Mouse (Mus musculus) ZHBTc4 (cell line): ENCODE measurements at regions not wholly inside any gene's neighbourhood (a gene's known extent, or its start where the extent isn't known, plus 50 kb on each side); places are given as distances from the start of the nearest gene placed in this dataset.

Source experiments
- DNase-seq: peaks from one replicate; pipeline ENCODE4 v3.0.0-alpha.2; 2011; ENCODE audit warnings: low read depth, low spot score

GRCm38 (mm10) chr2:48535453-48535852, 278.5 kb upstream of the Acvr2a start:
- DNase-seq, result no peak

- DNase-seq, result no peak
Measured at GRCm38 (mm10) chr2:48536930-48537329, 277.0 kb upstream of the Acvr2a start.

- peak; percentile 60 for DNase-seq
Measured at GRCm38 (mm10) chr2:48538668-48539341, 275.1 kb upstream of the Acvr2a start.

- no peak for DNase-seq
Measured at GRCm38 (mm10) chr2:48539465-48540055, 274.3 kb upstream of the Acvr2a start.

- no peak for DNase-seq
Measured at GRCm38 (mm10) chr2:48544377-48544776, 269.5 kb upstream of the Acvr2a start.

GRCm38 (mm10) chr2:48545072-48545471, 268.8 kb upstream of the Acvr2a start:
- no peak for DNase-seq

GRCm38 (mm10) chr2:48545679-48546078, 268.2 kb upstream of the Acvr2a start:
- DNase-seq, result no peak

- no peak for DNase-seq
Measured at GRCm38 (mm10) chr2:48546194-48546593, 267.7 kb upstream of the Acvr2a start.

GRCm38 (mm10) chr2:48556600-48556999, 257.3 kb upstream of the Acvr2a start:
- DNase-seq, result no peak

- no peak for DNase-seq
Measured at GRCm38 (mm10) chr2:48557123-48557522, 256.8 kb upstream of the Acvr2a start.

- DNase-seq, result no peak
Measured at GRCm38 (mm10) chr2:48558641-48559040, 255.3 kb upstream of the Acvr2a start.

- DNase-seq, result no peak
Measured at GRCm38 (mm10) chr2:48563636-48564035, 250.3 kb upstream of the Acvr2a start.

GRCm38 (mm10) chr2:48564170-48564569, 249.7 kb upstream of the Acvr2a start:
- DNase-seq, result no peak

- DNase-seq, result no peak
Measured at GRCm38 (mm10) chr2:48567871-48568270, 246.0 kb upstream of the Acvr2a start.

GRCm38 (mm10) chr2:48586162-48586830, 227.6 kb upstream of the Acvr2a start:
- no peak for DNase-seq

GRCm38 (mm10) chr2:48586831-48587169, 227.1 kb upstream of the Acvr2a start:
- no peak for DNase-seq

GRCm38 (mm10) chr2:48589709-48590108, 224.2 kb upstream of the Acvr2a start:
- no peak for DNase-seq

GRCm38 (mm10) chr2:48597793-48598583, 215.9 kb upstream of the Acvr2a start:
- no peak for DNase-seq

GRCm38 (mm10) chr2:48599367-48599766, 214.5 kb upstream of the Acvr2a start:
- no peak for DNase-seq

GRCm38 (mm10) chr2:48601855-48602254, 212.1 kb upstream of the Acvr2a start:
- DNase-seq, result no peak

GRCm38 (mm10) chr2:48609466-48609865, 204.4 kb upstream of the Acvr2a start:
- DNase-seq, result no peak

GRCm38 (mm10) chr2:48612251-48612650, 201.7 kb upstream of the Acvr2a start:
- no peak for DNase-seq
